Mouse (Mus musculus): ENCODE data around the gene Naaladl2.
A peak's percentile ranks its signal among the peaks of the same experiment; 100 is the strongest.

DNA sequence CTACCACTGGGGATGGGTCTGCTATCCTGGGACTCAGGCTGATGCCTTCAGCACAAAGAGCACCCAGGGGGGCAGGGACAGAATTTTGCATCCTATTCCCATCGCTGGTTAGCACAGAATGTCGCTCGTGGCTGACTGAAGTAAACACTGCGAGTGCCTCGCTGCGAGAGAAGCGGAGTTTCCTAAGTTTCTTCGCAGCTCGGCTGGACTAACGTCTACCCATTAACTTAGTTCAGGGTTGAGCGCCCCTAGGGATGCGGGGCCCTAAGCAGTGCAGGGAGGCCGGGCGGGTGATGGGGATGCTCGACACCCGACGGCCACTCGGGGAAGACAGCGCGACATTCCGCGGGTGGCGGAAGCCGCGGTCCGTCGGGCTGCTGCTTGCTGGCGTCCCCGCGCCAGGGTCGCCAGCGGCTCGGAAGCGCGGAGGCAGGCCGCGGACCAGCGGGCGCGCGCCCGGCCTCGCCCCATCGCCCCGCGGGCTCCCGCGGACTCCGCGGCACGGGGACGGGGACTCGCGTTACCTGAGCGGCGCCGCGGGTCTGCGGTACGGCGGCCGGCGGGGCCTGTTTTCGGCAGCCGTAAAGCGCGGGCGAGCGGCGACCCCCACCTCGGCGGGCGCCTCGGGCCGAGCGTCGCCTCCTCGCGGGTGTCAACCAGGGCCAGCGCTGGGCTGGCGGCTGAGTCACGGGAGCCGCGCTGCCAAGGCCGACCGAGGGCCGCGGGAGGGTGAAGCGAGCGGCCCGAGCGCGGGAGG, at the start of gene Naaladl2:
- TF ChIP-seq HCFC1 (IDR thresholded peaks at IDR 0.05; ENCODE audit: borderline replicate concordance, insufficient read depth, low read length) (0 out of 2 replicates have a peak, but pooled peaks have one; percentile 23), ZNF384 (IDR thresholded peaks at IDR 0.05; ENCODE audit: low read depth, low read length) (no peak)
